Mouse (Mus musculus) megakaryocyte, embryonic 14.5 days (primary cell): ENCODE data around the gene Foxk1. TPM values are rescaled to one million over a fixed set of nuclear protein-coding genes. Genes with fewer than 3 reads are reported as not detected.

ENCODE experiments used
- H3K27me3 ChIP-seq: replicated peaks from 2 replicates; pipeline ENCODE3; 2012; ENCODE audit warnings: inconsistent platforms
- H3K36me3 ChIP-seq: replicated peaks from 2 replicates; pipeline ENCODE3; 2012; ENCODE audit warnings: low read length, inconsistent platforms, mixed read lengths
- H3K4me1 ChIP-seq: 2 replicates; pipeline ENCODE4 v1.6.1; 2012; ENCODE audit warnings: inconsistent platforms
- H3K4me3 ChIP-seq: replicated peaks from 2 replicates; pipeline ENCODE3; 2012; ENCODE audit warnings: moderate library complexity, mild to moderate bottlenecking, inconsistent platforms
- H3K9me3 ChIP-seq: 2 replicates; pipeline ENCODE4 v1.6.1; 2012; ENCODE audit warnings: inconsistent platforms
- FLI1 ChIP-seq: IDR thresholded peaks from 2 replicates; pipeline ENCODE4 v1.6.1; 2012; ENCODE audit warnings: low read length, inconsistent platforms, mixed read lengths
- GATA1 ChIP-seq: IDR thresholded peaks from 3 replicates; pipeline ENCODE4 v1.6.1; 2012; ENCODE audit warnings: mixed read lengths, low read length, inconsistent platforms, borderline replicate concordance
- polyA plus RNA-seq: library from polyadenylated mRNA; stranded (reverse); fragments of >175 nt; gene quantifications from 2 replicates; pipeline ENCODE4 v1.2.3, GENCODE M21; 2012; ENCODE audit warnings: low replicate concordance; ENCODE audit not compliant: insufficient read depth

Foxk1 gene
- polyA plus RNA-seq, 1 experiment, result 13.3 TPM

DNA sequence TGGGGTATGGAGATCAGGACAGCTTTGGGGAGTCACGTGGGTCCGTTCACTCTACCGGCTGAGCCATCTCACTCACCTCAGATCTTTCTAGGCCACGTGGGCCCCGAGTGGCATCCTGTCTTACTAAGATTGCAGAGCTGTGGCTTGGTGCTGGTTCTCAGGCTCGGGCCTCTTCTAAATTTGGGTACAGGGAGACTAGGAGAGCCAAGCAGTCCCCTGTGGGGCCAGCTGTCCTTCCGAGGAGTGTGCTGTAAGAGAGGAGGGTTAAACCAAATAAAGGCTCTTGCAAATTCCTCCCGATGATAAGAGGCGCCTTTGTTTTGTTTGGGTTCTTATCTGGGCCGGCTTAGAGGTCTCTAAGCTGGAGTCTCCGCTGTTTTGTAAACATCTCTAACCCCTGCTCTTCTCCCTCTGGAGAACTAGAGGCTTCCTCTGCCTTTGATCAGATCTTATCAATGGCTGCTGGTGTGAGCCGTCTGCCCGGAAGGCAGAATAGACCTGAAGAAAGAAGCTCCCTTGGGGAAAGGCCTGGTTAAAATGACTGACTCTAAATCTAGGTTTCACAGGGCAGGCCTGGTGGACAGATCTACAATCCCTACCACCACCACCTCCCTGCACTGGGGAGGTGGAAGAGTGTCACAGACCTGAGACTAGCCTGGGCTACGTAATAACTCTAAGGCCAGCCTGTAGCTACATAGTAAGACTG, 14.9 kb downstream of the Foxk1 start:
- TF ChIP-seq FLI1 (no peak), GATA1 (no peak)
- Histone ChIP-seq H3K36me3 (peaks cover 66% of the 10 kb centered on the region), H3K4me3 (peak overlapping the region; percentile 46), H3K9me3 (no peaks in the 10 kb centered on the region), H3K4me1 (peaks cover 94% of the 10 kb centered on the region), H3K27me3 (no peaks in the 10 kb centered on the region)

GRCm38 (mm10) chr5:142417104-142417503, 15.8 kb downstream of the Foxk1 start:
- TF ChIP-seq GATA1 (no peak), FLI1 (no peak)
- Histone ChIP-seq H3K27me3 (no peaks in the 10 kb centered on the region), H3K9me3 (no peaks in the 10 kb centered on the region), H3K36me3 (peaks cover 71% of the 10 kb centered on the region), H3K4me3 (no peak overlapping the region), H3K4me1 (peaks cover 90% of the 10 kb centered on the region)

GRCm38 (mm10) chr5:142417876-142418275, 16.6 kb downstream of the Foxk1 start:
- no peak overlapping the region for H3K4me3 ChIP-seq
- peaks cover 72% of the 10 kb centered on the region for H3K36me3 ChIP-seq
- no peaks in the 10 kb centered on the region for H3K9me3 ChIP-seq
- H3K4me1 ChIP-seq, result peaks cover 83% of the 10 kb centered on the region
- H3K27me3 ChIP-seq, result no peaks in the 10 kb centered on the region
- TF ChIP-seq FLI1 (no peak), GATA1 (no peak)

GRCm38 (mm10) chr5:142418419-142418818, 17.1 kb downstream of the Foxk1 start:
- no peak overlapping the region for H3K4me3 ChIP-seq
- H3K27me3 ChIP-seq, result no peaks in the 10 kb centered on the region
- peaks cover 82% of the 10 kb centered on the region for H3K4me1 ChIP-seq
- no peak for TF ChIP-seq GATA1
- no peak for TF ChIP-seq FLI1
- peaks cover 78% of the 10 kb centered on the region for H3K36me3 ChIP-seq
- H3K9me3 ChIP-seq, result no peaks in the 10 kb centered on the region

GRCm38 (mm10) chr5:142420317-142420716, 19.0 kb downstream of the Foxk1 start:
- no peak overlapping the region for H3K4me3 ChIP-seq
- no peaks in the 10 kb centered on the region for H3K27me3 ChIP-seq
- peaks cover 79% of the 10 kb centered on the region for H3K36me3 ChIP-seq
- TF ChIP-seq GATA1, result no peak
- TF ChIP-seq FLI1, result no peak
- no peaks in the 10 kb centered on the region for H3K9me3 ChIP-seq
- H3K4me1 ChIP-seq, result peaks cover 82% of the 10 kb centered on the region

GRCm38 (mm10) chr5:142420920-142421319, 19.6 kb downstream of the Foxk1 start:
- H3K4me1 ChIP-seq, result peaks cover 82% of the 10 kb centered on the region

GRCm38 (mm10) chr5:142421886-142422285, 20.6 kb downstream of the Foxk1 start:
- no peak overlapping the region for H3K4me3 ChIP-seq
- no peaks in the 10 kb centered on the region for H3K27me3 ChIP-seq
- peaks cover 88% of the 10 kb centered on the region for H3K36me3 ChIP-seq
- peaks cover 82% of the 10 kb centered on the region for H3K4me1 ChIP-seq
- H3K9me3 ChIP-seq, result no peaks in the 10 kb centered on the region
- TF ChIP-seq GATA1, result no peak
- no peak for TF ChIP-seq FLI1

More at GRCm38 (mm10) chr5:142420920-142421319, 19.6 kb downstream of the Foxk1 start:
- no peaks in the 10 kb centered on the region for H3K9me3 ChIP-seq
- TF ChIP-seq GATA1 (no peak), FLI1 (no peak)
- H3K4me3 ChIP-seq, result no peak overlapping the region
- no peaks in the 10 kb centered on the region for H3K27me3 ChIP-seq
- H3K36me3 ChIP-seq, result peaks cover 84% of the 10 kb centered on the region

- peaks cover 82% of the 10 kb centered on the region for H3K4me1 ChIP-seq
- H3K4me3 ChIP-seq, result peak overlapping the region; percentile 51
- H3K36me3 ChIP-seq, result peaks cover 85% of the 10 kb centered on the region
- no peaks in the 10 kb centered on the region for H3K9me3 ChIP-seq
- no peaks in the 10 kb centered on the region for H3K27me3 ChIP-seq
- TF ChIP-seq GATA1 (no peak), FLI1 (no peak)
Observed at GRCm38 (mm10) chr5:142423141-142423540, 21.8 kb downstream of the Foxk1 start.

DNA sequence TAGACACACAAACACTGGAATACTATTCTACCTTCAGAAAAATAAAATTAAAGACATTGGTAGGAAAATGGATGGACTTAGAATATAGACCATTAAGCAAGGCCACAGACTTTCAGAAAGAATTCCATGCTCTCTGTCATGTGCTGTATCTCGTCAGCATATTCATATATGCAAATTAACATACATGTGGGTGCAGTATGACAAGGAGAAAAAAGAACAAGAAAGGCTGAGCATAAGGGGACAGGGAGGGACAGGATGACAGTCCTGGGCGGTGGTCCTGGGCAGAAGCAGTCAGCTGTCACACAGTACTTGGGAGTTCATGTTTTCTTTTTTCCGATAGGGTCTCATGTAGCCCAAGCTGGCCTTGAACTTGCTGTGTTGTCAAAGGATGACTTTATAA, 22.4 kb downstream of the Foxk1 start:
- TF ChIP-seq FLI1 (no peak), GATA1 (no peak)
- H3K27me3 ChIP-seq, result no peaks in the 10 kb centered on the region
- H3K4me1 ChIP-seq, result peaks cover 82% of the 10 kb centered on the region
- H3K4me3 ChIP-seq, result no peak overlapping the region
- no peaks in the 10 kb centered on the region for H3K9me3 ChIP-seq
- peaks cover 83% of the 10 kb centered on the region for H3K36me3 ChIP-seq

- Histone ChIP-seq H3K36me3 (peaks cover 73% of the 10 kb centered on the region), H3K4me1 (peaks cover 75% of the 10 kb centered on the region), H3K9me3 (no peaks in the 10 kb centered on the region), H3K4me3 (peak overlapping the region; percentile 57), H3K27me3 (no peaks in the 10 kb centered on the region)
- TF ChIP-seq GATA1 (no peak), FLI1 (no peak)
Observed at GRCm38 (mm10) chr5:142424627-142425349, 23.5 kb downstream of the Foxk1 start.
